Mouse (Mus musculus) midbrain, embryonic 11.5 days (tissue): Measurements from ENCODE around the gene Gcm2. TPM values are rescaled to one million over a fixed set of nuclear protein-coding genes. Genes with fewer than 3 reads are reported as not detected.

Experiments used
- ATAC-seq: fragments of 200-750 bp; cut with Nextera tagmentation; 2 replicates; pipeline ENCODE4 v1.8.0; 2017; ENCODE audit warnings: moderate TSS enrichment, moderate library complexity; ENCODE audit not compliant: low FRiP score
- DNase-seq: peaks from one replicate; pipeline ENCODE4 v3.0.0; 2015; ENCODE audit warnings: low spot score; ENCODE audit errors: missing footprints
- H3K27ac ChIP-seq: fragments of 300-500 bp; sonication (generic); 2 replicates; pipeline ENCODE4 v1.5.1; 2014; ENCODE audit warnings: low read depth, low read length
- H3K27me3 ChIP-seq: fragments of 300-500 bp; sonication (generic); 2 replicates; pipeline ENCODE4 v1.6.1; 2014; ENCODE audit warnings: mild to moderate bottlenecking, low read length, moderate library complexity, mixed read lengths; ENCODE audit not compliant: control insufficient read depth, insufficient read depth
- H3K36me3 ChIP-seq: fragments of 300-500 bp; sonication (generic); 2 replicates; pipeline ENCODE4 v1.6.1; 2014; ENCODE audit warnings: mild to moderate bottlenecking, low read length, moderate library complexity, mixed read lengths; ENCODE audit not compliant: control insufficient read depth, insufficient read depth
- H3K4me1 ChIP-seq: fragments of 300-500 bp; sonication (generic); 2 replicates; pipeline ENCODE4 v1.6.1; 2014; ENCODE audit warnings: low read length; ENCODE audit not compliant: control insufficient read depth, insufficient read depth
- H3K4me2 ChIP-seq: fragments of 300-500 bp; sonication (generic); 2 replicates; pipeline ENCODE4 v1.6.1; 2014; ENCODE audit warnings: mild to moderate bottlenecking, moderate library complexity
- H3K4me3 ChIP-seq: fragments of 300-500 bp; sonication (generic); 2 replicates; pipeline ENCODE4 v1.5.1; 2014; ENCODE audit warnings: low read depth, low read length
- H3K9ac ChIP-seq: fragments of 300-500 bp; sonication (generic); 2 replicates; pipeline ENCODE4 v1.6.1; 2014; ENCODE audit warnings: low read length
- H3K9me3 ChIP-seq: fragments of 300-500 bp; sonication (generic); 2 replicates; pipeline ENCODE4 v1.6.1; 2016; ENCODE audit warnings: low read length; ENCODE audit not compliant: control insufficient read depth
- WGBS: fragments of 180-500 bp; shearing (Covaris S2); extraction: QIAGEN DNeasy Blood & Tissue Kit; methylation state at CpG from one replicate; pipeline ENCODE4 v1.1.7; 2014; 5-methylcytosine and 5-hydroxymethylcytosine counted together
- polyA plus RNA-seq: library from polyadenylated mRNA; unstranded; fragments of >200 nt; fragmentation: Nextera tagmentation; extraction: Ambion mirVana; gene quantifications from 2 replicates; pipeline ENCODE4 v1.2.1, GENCODE M21; 2014

Gene Gcm2
- polyA plus RNA-seq: not detected in 2 replicates

DNA sequence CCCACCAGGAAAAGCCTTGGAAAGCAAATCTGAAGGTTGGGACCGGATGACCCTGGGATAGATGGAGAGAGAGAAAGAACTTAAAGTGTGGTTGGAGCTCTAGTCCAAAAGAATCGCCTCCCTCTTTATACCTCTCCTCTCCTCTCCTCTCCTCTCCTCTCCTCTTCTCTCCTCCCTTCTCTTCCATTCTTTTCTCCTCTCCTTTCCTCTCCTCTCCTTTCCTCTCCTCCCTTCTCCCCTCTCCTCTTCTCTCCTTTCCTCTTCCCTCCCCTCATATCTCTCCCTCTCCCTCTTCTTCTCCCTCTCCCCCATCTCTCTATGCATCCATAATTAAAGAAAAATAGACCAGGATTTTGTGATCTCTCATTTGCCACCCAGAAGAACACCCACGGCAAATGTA, at the start of gene Gcm2:
TSS of gene Gcm2 (minus strand) at position 101 of the 400 bp plus-strand sequence.
- H3K27me3 ChIP-seq: no peaks in the 10 kb centered on the region
- no peaks in the 10 kb centered on the region for H3K4me1 ChIP-seq
- 69% methylated on average over 3 of the region's 3 CpGs for WGBS
- H3K4me2 ChIP-seq: no peak within 1 kb of the TSS
- DNase-seq: no peak
- no peak within 1 kb of the TSS for H3K27ac ChIP-seq
- H3K36me3 ChIP-seq: no peaks in the 10 kb centered on the region
- H3K9ac ChIP-seq: no peak within 1 kb of the TSS
- no peak for ATAC-seq
- no peaks in the 10 kb centered on the region for H3K9me3 ChIP-seq
- no peak within 1 kb of the TSS for H3K4me3 ChIP-seq

DNA sequence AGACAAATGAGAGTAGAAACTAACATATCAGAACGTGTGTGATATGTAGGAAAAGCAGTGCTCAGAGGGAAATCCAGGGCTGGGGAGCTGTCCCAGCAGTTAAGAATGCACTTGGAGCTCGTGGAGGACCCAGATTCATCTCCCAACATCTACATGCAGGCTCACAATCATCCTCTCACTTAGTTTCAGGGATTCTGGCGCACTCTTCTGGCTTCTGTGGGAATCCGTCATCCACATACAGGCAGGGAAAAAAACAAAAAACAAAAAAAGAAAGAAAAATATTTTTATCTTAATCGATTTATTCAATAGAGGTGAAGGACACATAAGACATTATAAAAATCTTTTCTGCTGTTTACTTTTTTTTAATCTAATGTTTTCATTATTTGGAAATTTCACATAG, 47.6 kb upstream of the Gcm2 start:
- DNase-seq (no peak), ATAC-seq (no peak)
- Histone ChIP-seq H3K4me1 (no peaks in the 10 kb centered on the region), H3K27ac (no peak overlapping the region), H3K4me3 (no peak overlapping the region), H3K9ac (no peak overlapping the region), H3K9me3 (no peaks in the 10 kb centered on the region), H3K4me2 (no peak overlapping the region), H3K27me3 (no peaks in the 10 kb centered on the region), H3K36me3 (no peaks in the 10 kb centered on the region)
- 67% methylated on average over 5 of the region's 5 CpGs for WGBS

DNA sequence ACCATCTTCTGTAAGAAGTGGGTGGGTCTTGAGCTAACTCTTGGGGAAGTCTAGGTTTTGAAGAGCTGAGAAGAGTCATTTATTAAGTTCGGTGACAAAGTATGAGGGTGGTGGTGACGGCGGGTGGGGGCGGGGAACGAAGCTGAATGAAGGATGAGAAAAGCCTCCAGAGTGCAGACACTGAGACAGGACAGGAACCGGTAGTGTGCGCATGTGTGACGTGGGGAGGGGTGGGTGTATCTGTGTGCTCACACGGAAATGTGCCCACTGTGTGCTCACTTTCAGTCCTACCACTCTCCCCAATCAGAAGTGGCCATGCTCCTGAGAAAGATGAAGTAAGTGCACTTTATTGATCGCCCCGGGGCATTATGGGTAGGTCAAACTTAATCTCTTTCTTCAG, 42.3 kb upstream of the Gcm2 start:
- DNase-seq (no peak), ATAC-seq (no peak)
- WGBS: 85% methylated on average over 11 of the region's 11 CpGs
- Histone ChIP-seq H3K4me3 (no peak overlapping the region), H3K27ac (no peak overlapping the region), H3K27me3 (no peaks in the 10 kb centered on the region), H3K9me3 (no peaks in the 10 kb centered on the region), H3K9ac (no peak overlapping the region), H3K4me2 (no peak overlapping the region), H3K36me3 (no peaks in the 10 kb centered on the region), H3K4me1 (no peaks in the 10 kb centered on the region)

DNA sequence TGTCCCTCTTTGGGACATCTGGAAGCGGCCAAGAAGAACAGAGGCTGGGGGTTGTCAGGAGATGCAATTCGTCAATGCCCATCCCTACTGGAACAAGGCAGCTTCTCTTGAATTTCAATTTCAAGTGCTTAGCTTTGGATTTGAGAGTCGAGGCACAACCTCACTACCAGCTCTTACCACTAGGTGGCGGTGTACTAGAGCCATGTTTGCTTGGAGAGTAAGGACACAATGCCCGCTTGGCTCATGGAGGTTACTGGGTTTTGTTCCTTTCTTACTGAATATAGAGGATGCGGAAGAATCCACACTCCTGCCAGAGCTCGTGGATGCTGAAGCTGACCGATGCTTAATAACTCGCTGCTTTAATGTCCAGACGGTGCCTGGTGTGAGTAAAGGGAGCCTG, 35.4 kb upstream of the Gcm2 start:
- ATAC-seq (no peak), DNase-seq (peak; percentile 91)
- WGBS: 76% methylated on average over 10 of the region's 10 CpGs
- Histone ChIP-seq H3K9me3 (no peaks in the 10 kb centered on the region), H3K36me3 (no peaks in the 10 kb centered on the region), H3K4me1 (no peaks in the 10 kb centered on the region), H3K4me2 (no peak overlapping the region), H3K9ac (no peak overlapping the region), H3K27ac (no peak overlapping the region), H3K4me3 (no peak overlapping the region), H3K27me3 (no peaks in the 10 kb centered on the region)

DNA sequence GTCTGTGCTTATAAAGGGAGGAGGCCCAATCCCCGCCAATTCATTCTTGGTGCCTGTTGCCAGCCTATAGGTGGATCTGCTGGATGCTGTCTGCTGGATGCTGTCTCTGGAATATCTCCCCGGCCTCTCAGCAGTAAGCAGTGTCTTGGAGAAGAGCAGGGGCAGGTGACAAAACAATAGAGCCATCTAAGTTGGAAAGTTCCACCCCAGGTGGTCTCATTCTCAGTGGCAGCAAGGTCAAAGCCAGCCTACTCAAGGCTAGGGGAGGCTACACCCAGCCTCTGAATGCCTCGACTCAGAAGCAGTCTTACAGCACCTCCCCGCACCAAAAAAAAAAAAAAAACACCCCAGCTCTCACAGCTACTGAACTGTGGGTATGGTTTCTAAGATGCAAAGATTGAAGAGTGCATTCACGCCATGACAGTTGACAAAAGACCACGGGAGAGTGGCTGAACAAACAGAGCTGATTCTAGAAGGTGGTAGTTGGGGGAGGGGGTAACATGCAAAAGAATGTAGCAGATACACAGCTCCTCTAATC, 34.7 kb upstream of the Gcm2 start:
- H3K27ac ChIP-seq: no peak overlapping the region
- H3K27me3 ChIP-seq: no peaks in the 10 kb centered on the region
- H3K4me3 ChIP-seq: no peak overlapping the region
- no peaks in the 10 kb centered on the region for H3K4me1 ChIP-seq
- H3K4me2 ChIP-seq: no peak overlapping the region
- 78% methylated on average over 6 of the region's 6 CpGs for WGBS
- no peak for ATAC-seq
- no peak for DNase-seq
- H3K9ac ChIP-seq: no peak overlapping the region
- H3K9me3 ChIP-seq: no peaks in the 10 kb centered on the region
- no peaks in the 10 kb centered on the region for H3K36me3 ChIP-seq

DNA sequence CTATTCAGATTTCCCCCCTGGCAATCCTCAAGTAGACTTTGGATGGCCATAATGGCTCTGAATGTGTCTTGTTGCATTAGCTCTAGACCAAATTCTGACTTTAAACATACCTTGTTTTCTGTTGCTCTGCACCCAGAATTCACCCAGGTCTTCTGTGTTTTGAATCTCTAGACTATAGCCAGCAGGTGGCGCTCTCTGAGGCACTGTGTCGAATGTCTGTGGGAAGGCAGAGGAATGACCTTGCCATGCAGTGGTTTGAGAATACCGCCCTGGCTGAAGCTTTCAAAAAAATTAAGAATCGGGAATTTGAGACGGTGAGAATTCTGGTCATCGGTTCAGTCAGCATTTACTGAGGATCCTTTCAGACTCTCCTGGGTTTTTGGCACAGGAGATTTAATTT, 24.1 kb upstream of the Gcm2 start:
- no peak overlapping the region for H3K4me2 ChIP-seq
- ATAC-seq (no peak), DNase-seq (peak; percentile 95)
- H3K27ac ChIP-seq: no peak overlapping the region
- H3K4me1 ChIP-seq: no peaks in the 10 kb centered on the region
- 8% methylated on average over 6 of the region's 6 CpGs for WGBS
- no peak overlapping the region for H3K4me3 ChIP-seq
- no peaks in the 10 kb centered on the region for H3K27me3 ChIP-seq
- no peaks in the 10 kb centered on the region for H3K9me3 ChIP-seq
- no peaks in the 10 kb centered on the region for H3K36me3 ChIP-seq
- H3K9ac ChIP-seq: no peak overlapping the region

DNA sequence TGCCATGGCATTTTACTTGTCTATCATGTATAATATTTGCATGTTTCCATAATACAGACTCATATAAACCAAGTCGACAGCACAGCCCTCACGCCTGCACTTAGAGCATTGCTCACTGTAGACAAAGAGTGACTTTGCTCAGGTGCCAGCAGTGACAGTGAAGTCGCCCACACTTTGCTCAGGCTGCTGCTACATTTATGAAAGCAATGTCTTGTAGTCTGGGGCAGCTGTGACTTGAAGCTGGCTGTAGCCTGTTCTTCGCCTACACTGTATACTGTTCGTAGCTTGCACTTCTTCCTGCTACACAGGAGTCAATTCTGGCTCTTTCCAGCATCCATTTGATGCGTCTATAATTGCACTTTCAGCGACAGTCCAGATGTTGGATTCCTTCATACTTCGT, 18.2 kb upstream of the Gcm2 start:
- 94% methylated on average over 8 of the region's 8 CpGs for WGBS
- Histone ChIP-seq H3K9me3 (no peaks in the 10 kb centered on the region), H3K4me3 (no peak overlapping the region), H3K27me3 (no peaks in the 10 kb centered on the region), H3K9ac (no peak overlapping the region), H3K4me2 (no peak overlapping the region), H3K27ac (no peak overlapping the region), H3K4me1 (no peaks in the 10 kb centered on the region), H3K36me3 (no peaks in the 10 kb centered on the region)
- DNase-seq (no peak), ATAC-seq (no peak)

DNA sequence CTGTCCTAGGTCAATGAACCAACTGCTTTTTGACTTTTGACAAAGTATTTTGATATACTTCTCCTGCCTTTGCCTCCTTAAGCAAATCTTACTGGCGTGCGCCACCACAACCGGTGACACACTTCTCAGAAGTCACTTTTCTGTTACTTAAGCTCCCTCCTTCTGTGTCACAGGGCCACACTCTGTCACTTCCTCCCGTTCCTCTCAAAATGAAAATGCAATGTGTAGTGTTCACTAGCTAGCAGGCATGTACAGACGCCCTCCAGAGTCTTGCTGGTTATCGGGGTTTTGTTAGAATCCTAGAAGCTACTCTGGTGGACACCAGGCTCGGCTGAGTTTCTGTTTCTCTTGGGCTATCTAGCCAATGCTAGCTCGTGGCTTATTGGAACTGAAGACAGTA, 17.5 kb upstream of the Gcm2 start:
- no peaks in the 10 kb centered on the region for H3K9me3 ChIP-seq
- no peak overlapping the region for H3K27ac ChIP-seq
- H3K4me2 ChIP-seq: no peak overlapping the region
- no peaks in the 10 kb centered on the region for H3K36me3 ChIP-seq
- no peak overlapping the region for H3K9ac ChIP-seq
- no peaks in the 10 kb centered on the region for H3K27me3 ChIP-seq
- 88% methylated on average over 8 of the region's 8 CpGs for WGBS
- no peak for DNase-seq
- no peak for ATAC-seq
- no peak overlapping the region for H3K4me3 ChIP-seq
- no peaks in the 10 kb centered on the region for H3K4me1 ChIP-seq

DNA sequence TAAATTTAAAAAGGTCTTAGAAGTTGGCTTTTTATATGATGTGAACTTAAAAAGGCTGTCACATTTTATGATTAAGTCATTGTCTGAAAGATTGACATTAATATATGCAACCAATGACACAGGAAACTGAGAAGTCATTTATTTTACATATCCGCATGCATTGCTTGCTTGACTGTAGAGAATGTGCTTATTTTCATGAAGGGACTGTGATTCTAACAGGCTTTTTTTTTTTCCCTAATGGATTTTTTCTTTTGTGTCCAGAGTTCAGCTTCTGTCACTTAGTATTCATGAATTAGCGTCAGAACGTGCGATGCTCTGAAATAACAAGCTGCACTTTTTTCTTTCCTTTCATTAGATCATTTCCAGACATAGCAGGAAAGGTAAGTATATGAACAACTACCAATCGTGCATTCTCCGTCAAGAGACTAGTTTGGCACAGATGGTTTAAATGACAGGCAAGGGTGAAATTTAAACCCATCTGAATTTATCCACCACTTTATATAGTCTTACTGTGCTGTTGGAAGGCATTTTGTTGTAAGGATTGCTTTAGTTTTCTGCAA, 12.9 kb upstream of the Gcm2 start:
- Histone ChIP-seq H3K4me2 (no peak overlapping the region), H3K9ac (no peak overlapping the region), H3K9me3 (no peaks in the 10 kb centered on the region), H3K36me3 (no peaks in the 10 kb centered on the region), H3K27me3 (no peaks in the 10 kb centered on the region), H3K4me3 (no peak overlapping the region), H3K27ac (no peak overlapping the region), H3K4me1 (no peaks in the 10 kb centered on the region)
- WGBS: 89% methylated on average over 6 of the region's 6 CpGs
- ATAC-seq (no peak), DNase-seq (no peak)
